Mouse (Mus musculus) midbrain, embryonic 10.5 days (tissue): Measurements from ENCODE around the gene Mroh8. TPM values are rescaled to one million over a fixed set of nuclear protein-coding genes. Genes with fewer than 3 reads are reported as not detected.

Source experiments
- DNase-seq: peaks from one replicate; pipeline ENCODE4 v3.0.0-alpha.2; 2017; ENCODE audit warnings: low spot score
- H3K27ac ChIP-seq: fragments of 300-500 bp; sonication (generic); replicated peaks from 2 replicates; pipeline ENCODE4 v1.5.1; 2016; ENCODE audit warnings: mild to moderate bottlenecking
- H3K27me3 ChIP-seq: fragments of 300-500 bp; sonication (generic); 2 replicates; pipeline ENCODE4 v1.6.1; 2016; ENCODE audit warnings: low read depth, mild to moderate bottlenecking; ENCODE audit not compliant: poor library complexity, severe bottlenecking
- H3K36me3 ChIP-seq: fragments of 300-500 bp; sonication (generic); 2 replicates; pipeline ENCODE4 v1.6.1; 2016; ENCODE audit warnings: mild to moderate bottlenecking, moderate library complexity
- H3K4me1 ChIP-seq: fragments of 300-500 bp; sonication (generic); 2 replicates; pipeline ENCODE4 v1.6.1; 2016
- H3K4me3 ChIP-seq: fragments of 300-500 bp; sonication (generic); 2 replicates; pipeline ENCODE4 v1.5.1; 2016; ENCODE audit warnings: mild to moderate bottlenecking, moderate library complexity
- H3K9me3 ChIP-seq: fragments of 300-500 bp; sonication (generic); replicated peaks from 2 replicates; pipeline ENCODE4 v1.6.1; 2016; ENCODE audit warnings: mild to moderate bottlenecking
- WGBS: fragments of 180-500 bp; shearing (Covaris S2); methylation state at CpG from one replicate; pipeline ENCODE4 v1.1.7; 2016; 5-methylcytosine and 5-hydroxymethylcytosine counted together
- polyA plus RNA-seq: library from polyadenylated mRNA; unstranded; fragments of >200 nt; fragmentation: Nextera tagmentation; extraction: Ambion mirVana; gene quantifications from 2 replicates; pipeline ENCODE4 v1.2.1, GENCODE M21; 2016

Gene Mroh8
- 0.73 and 0.86 TPM in 2 replicates for polyA plus RNA-seq

DNA sequence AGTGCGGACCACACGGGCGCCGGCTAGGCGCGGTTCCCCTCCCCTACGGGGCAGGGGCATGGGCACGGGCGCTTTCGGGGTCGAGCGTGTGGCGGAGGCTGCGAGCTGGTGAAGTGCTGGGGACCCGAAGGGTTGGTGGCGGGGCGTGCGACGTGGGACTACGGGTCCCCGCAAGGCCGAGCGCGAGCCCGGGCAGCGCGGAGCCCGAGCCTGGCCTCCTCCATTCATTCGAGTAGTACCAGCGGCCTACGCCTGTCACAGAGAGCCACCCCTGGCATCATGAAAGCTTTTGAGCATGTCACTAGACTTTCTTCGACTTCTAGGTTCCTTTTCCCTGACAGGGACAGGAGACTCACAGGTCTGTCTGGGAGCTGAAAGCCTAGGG lies at the start of gene Mroh8:
TSS of gene Mroh8 (minus strand) at position 134 of the 385 bp plus-strand sequence.
- Histone ChIP-seq H3K4me1 (peaks cover 27% of the 10 kb centered on the region), H3K27ac (peak within 1 kb of the TSS; percentile 99), H3K4me3 (peak within 1 kb of the TSS; percentile 99), H3K9me3 (no peaks in the 10 kb centered on the region), H3K36me3 (peaks cover 36% of the 10 kb centered on the region), H3K27me3 (no peaks in the 10 kb centered on the region)
- WGBS, result under 1% methylated on average over 32 of the region's 32 CpGs
- no peak for DNase-seq

DNA sequence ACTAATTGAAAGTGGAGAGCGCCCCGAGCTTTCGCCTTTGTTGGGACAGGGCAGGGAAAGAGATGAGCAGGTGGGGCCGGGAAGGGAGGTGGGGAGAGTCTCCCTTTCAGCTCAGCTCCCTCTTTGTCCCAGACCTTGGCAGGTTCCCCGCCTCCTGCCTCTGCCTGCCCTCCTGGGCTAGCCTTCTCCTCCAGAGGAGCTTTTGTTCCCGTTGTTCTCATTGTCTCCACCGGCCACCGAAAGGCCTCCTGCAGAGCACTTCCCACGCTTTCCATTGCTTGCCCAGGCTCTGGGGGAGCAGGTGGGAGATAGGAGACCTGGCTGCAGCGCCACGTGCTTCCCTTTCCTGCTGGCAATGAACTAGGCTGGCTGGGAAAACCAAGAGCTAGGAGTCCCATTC lies 49.2 kb upstream of the Mroh8 start:
- H3K9me3 ChIP-seq, result no peaks in the 10 kb centered on the region
- peak overlapping the region; percentile 25; the same call in 1 of the 2 replicates for H3K4me3 ChIP-seq
- peak overlapping the region; percentile 83 for H3K27ac ChIP-seq
- peak; percentile 75 for DNase-seq
- H3K4me1 ChIP-seq, result peaks cover 49% of the 10 kb centered on the region
- WGBS, result 10% methylated on average over 11 of the region's 11 CpGs
- peaks cover 47% of the 10 kb centered on the region for H3K36me3 ChIP-seq
- no peaks in the 10 kb centered on the region for H3K27me3 ChIP-seq

DNA sequence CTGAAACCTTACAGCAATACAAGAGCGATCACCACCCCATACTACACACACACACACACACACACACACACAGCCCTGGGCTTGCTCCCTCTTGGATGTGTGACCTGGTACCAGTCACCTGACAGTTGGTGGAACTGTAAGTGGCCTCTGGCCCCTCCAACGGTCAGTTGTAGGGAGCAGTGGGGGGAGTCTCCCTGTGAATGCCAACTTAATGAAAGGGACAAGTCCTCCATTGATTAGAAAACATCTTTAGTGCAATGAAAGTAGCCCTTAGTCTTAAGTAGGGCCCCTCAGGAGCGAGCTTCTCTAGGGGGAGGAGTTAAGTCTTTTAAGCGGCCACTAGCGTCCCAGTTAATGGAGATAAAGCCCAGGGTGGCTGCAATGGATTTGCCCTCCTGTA lies 48.8 kb upstream of the Mroh8 start:
- Histone ChIP-seq H3K4me3 (peak overlapping the region; percentile 25; the same call in 1 of the 2 replicates), H3K27ac (peak overlapping the region; percentile 83), H3K36me3 (peaks cover 52% of the 10 kb centered on the region), H3K9me3 (no peaks in the 10 kb centered on the region), H3K27me3 (no peaks in the 10 kb centered on the region), H3K4me1 (peaks cover 49% of the 10 kb centered on the region)
- DNase-seq, result peak; percentile 43
- 21% methylated on average over 5 of the region's 5 CpGs for WGBS

DNA sequence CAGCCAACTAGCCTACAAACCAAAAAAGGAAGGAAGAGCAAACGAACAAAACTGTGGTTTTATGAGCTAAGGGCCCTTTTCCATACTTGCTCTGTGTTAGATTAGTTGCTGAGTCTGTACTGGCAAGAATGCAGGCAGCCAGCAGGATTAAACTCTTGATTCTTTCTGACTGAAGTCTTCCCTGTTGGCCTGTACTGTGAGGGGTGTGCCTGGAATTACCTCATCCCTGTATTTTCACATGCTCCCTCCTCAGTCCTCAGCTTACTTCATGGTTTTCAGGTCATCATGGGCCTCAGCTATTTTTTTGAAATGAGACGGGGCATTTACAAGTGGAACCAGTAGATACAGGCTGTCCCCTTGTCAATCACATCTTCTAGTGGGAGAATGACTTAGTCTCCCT lies 45.9 kb upstream of the Mroh8 start:
- H3K27ac ChIP-seq, result no peak overlapping the region
- H3K4me1 ChIP-seq, result peaks cover 33% of the 10 kb centered on the region
- WGBS, result 90% methylated on average over 2 of the region's 2 CpGs
- no peak for DNase-seq
- H3K9me3 ChIP-seq, result no peaks in the 10 kb centered on the region
- H3K36me3 ChIP-seq, result peaks cover 81% of the 10 kb centered on the region
- no peaks in the 10 kb centered on the region for H3K27me3 ChIP-seq
- H3K4me3 ChIP-seq, result no peak overlapping the region

DNA sequence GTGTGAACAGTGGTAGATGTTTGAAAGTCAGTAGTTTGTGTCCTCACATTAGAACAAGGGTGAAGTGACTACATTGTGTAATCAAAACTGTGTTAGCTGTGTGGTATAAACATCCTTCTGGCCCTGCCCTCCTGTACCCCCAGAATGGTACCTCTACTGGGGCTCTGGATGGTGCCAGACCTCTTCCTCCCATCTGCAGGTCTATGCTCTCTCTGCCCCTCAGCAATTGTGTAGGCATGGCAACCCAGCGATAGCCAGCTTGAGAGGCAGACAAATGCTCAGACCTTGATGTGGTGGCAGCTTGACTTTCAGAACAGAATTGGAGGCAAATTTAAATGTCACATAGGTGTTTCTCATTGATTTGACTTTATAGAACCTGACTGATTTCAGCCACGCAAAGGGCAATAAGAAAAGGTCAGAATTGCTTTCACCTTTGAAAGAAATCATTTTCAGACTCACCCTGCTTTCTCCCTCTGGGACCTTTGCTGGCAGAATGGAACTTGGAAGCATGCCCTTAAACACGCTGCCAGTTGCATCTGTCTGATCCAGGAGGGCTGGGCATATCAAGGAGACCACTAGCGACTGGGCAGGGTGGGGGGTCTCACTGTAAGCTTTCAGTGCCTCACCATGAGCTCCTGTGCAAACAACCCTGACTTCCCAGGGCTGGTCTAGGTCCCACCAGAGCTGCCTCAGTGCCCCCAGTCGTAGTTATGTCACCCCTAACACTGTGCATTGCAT lies 42.8 kb upstream of the Mroh8 start:
- DNase-seq, result no peak
- WGBS, result 97% methylated on average over 5 of the region's 5 CpGs
- Histone ChIP-seq H3K27ac (no peak overlapping the region), H3K4me3 (no peak overlapping the region), H3K27me3 (no peaks in the 10 kb centered on the region), H3K4me1 (peaks cover 4% of the 10 kb centered on the region), H3K9me3 (no peaks in the 10 kb centered on the region), H3K36me3 (peaks cover 100% of the 10 kb centered on the region)

DNA sequence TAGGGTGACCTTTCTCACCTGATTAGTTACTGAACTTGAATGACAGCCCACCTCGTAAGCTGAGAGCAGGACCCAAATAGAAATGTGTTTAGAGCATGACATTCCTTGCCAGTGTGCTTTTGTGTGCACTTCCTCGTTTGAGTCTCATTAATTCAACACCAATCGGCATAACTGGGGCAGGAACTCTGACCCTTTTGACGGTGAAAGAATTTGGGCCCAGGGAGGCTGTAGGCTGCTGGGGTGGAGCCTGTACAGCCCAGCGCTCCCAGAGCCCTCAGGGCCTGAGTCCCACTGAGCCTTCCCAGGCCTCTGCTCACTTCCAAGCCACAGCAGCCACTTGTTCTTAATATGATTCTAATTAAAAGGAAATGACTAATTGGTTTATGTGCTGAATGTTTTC lies 41.5 kb upstream of the Mroh8 start:
- Histone ChIP-seq H3K36me3 (peaks cover 100% of the 10 kb centered on the region), H3K27ac (no peak overlapping the region), H3K4me3 (no peak overlapping the region), H3K27me3 (no peaks in the 10 kb centered on the region), H3K4me1 (peaks cover 2% of the 10 kb centered on the region; the same call in 1 of the 2 replicates), H3K9me3 (no peaks in the 10 kb centered on the region)
- DNase-seq, result no peak
- 46% methylated on average over 5 of the region's 5 CpGs for WGBS

DNA sequence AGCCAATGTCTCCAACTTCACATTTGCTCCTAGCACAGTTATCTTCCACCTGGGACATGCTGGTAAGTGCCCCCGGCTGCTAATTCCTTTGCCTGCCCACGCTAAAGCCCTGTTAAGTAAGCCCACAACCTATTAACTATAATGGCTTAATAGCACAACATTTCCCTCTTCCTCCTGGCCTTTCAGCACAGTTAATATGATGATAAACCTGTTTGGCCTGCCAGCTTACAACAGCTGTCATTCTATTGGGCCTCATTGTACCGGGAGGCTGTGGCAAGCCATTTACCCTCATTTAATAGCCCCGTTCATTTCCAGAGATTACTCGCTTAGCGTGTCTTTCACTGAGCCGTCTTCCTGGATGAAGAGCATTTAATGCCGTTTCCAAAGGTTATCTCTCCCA lies 40.8 kb upstream of the Mroh8 start:
- no peak overlapping the region for H3K27ac ChIP-seq

DNA sequence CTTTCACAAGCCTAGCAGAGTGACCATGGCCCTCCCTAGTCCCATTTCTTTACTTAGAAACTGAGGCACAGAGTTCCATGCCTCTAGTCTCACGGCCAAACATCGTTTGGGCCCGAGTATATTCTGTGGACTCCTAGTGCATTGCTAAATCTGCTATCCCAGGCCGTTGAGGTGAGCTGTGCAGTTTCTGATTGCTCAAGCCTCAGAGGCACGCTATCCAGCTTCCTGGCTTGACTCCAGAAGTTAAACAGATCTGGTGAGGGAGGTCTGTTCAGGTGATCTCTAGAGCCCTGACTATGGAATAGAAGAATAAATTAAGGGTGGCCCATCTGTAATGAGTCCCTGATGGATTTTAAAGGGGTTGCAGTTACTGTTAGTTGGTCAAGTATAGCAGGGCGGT lies 37.9 kb upstream of the Mroh8 start:
- Histone ChIP-seq H3K4me1 (peaks cover 7% of the 10 kb centered on the region; the same call in 1 of the 2 replicates), H3K4me3 (no peak overlapping the region), H3K27me3 (no peaks in the 10 kb centered on the region), H3K27ac (no peak overlapping the region), H3K9me3 (no peaks in the 10 kb centered on the region), H3K36me3 (peaks cover 100% of the 10 kb centered on the region)
- WGBS, result 98% methylated on average over 6 of the region's 6 CpGs
- no peak for DNase-seq

More for the DNA sequence above, 40.8 kb upstream of the Mroh8 start:
- 90% methylated on average over 8 of the region's 8 CpGs for WGBS
- DNase-seq, result no peak
- Histone ChIP-seq H3K4me3 (no peak overlapping the region), H3K27me3 (no peaks in the 10 kb centered on the region), H3K4me1 (peaks cover 2% of the 10 kb centered on the region; the same call in 1 of the 2 replicates), H3K9me3 (no peaks in the 10 kb centered on the region), H3K36me3 (peaks cover 100% of the 10 kb centered on the region)

DNA sequence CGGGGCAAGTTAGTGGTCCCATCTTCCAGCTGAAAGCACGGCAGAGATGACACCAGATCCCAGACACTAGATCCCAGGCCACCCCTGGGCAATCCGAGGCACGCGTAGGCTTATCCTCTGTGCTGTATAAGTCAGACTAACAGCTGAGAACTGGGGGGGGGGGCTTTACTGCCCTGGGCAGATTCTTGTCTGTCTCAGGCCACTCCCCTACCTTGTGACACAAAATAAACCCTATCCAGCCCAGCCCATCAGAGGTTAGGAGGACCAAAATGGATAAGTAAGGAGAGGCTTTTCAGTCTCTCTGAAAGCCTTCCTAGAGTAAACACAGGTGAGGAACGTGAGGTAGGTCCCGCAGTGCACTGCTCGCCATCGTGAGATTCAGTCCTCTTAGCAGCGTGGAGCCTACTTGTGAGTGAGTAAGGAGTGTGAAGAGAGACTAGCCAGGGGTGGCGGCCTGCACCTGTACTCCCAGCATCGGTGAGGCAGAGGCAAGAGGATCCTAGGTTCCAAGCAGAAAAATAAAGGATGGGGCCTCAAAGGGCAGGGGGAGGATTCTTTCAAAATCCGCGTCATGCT lies 37.1 kb upstream of the Mroh8 start:
- Histone ChIP-seq H3K36me3 (peaks cover 100% of the 10 kb centered on the region), H3K27ac (no peak overlapping the region), H3K9me3 (no peaks in the 10 kb centered on the region), H3K4me1 (peaks cover 7% of the 10 kb centered on the region; the same call in 1 of the 2 replicates), H3K27me3 (no peaks in the 10 kb centered on the region), H3K4me3 (no peak overlapping the region)
- WGBS, result 89% methylated on average over 14 of the region's 14 CpGs
- no peak for DNase-seq

DNA sequence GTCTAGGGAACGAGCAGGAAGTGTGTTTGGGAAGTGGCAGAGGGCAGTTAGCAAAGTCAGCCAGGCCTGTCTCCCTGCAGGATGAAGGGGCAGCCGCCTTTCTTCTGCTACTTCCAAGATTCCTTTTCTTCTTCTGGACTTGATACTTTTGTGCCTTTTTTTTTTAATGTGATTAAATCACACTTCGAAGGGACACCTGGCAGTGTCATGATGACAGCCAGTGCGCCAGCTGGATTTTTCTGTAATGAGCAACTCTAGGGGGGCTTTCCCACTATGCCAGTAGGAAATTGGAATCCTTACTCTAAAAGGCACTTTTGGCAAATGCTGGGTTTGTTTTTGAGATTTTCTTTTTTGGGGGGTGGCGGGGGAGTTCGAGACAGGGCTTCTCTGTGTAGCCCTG lies 36.1 kb upstream of the Mroh8 start:
- H3K4me1 ChIP-seq, result 0 out of 2 replicates have a peak, but pooled peaks cover 5% of the 10 kb centered on the region
- no peaks in the 10 kb centered on the region for H3K9me3 ChIP-seq
- no peak overlapping the region for H3K27ac ChIP-seq
- 94% methylated on average over 6 of the region's 6 CpGs for WGBS
- no peak overlapping the region for H3K4me3 ChIP-seq
- DNase-seq, result no peak
- peaks cover 100% of the 10 kb centered on the region for H3K36me3 ChIP-seq
- H3K27me3 ChIP-seq, result no peaks in the 10 kb centered on the region

DNA sequence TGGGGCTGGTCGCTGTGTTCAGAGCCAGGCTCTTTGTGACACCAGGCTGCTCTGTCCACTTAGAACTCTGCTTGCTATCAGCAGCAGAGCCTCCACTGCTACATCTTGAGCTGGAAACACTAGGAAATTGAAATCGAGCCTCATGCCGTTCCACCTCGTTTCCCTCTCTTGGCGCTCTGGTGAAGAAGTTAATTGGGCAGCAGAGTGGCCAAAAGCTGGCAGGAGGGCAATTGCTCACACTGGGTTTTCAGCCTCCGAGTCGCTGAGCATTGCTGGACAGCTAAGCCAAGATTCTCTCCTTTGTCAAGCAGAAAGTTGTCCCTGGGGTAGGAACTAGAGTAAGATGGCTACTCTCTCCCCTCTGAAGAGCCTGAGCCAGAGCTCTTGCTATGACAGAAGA lies 35.0 kb upstream of the Mroh8 start:
- no peak for DNase-seq
- H3K9me3 ChIP-seq, result no peaks in the 10 kb centered on the region
- H3K4me3 ChIP-seq, result no peak overlapping the region
- 77% methylated on average over 7 of the region's 7 CpGs for WGBS
- H3K4me1 ChIP-seq, result 0 out of 2 replicates have a peak, but pooled peaks cover 5% of the 10 kb centered on the region
- H3K27me3 ChIP-seq, result no peaks in the 10 kb centered on the region
- peaks cover 100% of the 10 kb centered on the region for H3K36me3 ChIP-seq
- H3K27ac ChIP-seq, result no peak overlapping the region

DNA sequence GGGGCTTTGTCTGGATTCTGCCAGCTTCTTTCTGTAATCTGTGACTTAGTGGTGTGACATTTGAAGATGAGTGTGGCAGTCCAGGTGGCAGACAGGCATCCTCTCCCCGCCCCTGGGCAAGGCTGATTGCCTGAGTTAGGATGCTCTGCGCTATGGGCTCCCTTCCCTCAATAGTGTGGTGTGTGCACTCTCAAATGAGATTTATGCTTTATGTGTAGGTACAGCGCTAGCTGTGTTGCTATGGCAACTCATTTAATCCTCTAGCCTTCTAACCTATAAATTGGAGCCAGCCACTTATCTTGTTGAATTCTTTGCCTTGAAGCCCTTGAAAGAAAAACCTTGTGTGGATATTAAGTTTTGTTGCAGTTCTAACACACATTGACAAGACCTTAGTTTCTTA lies 34.4 kb upstream of the Mroh8 start:
- no peak for DNase-seq
- H3K4me1 ChIP-seq, result 0 out of 2 replicates have a peak, but pooled peaks cover 5% of the 10 kb centered on the region
- H3K4me3 ChIP-seq, result no peak overlapping the region
- no peak overlapping the region for H3K27ac ChIP-seq
- 88% methylated on average over 3 of the region's 3 CpGs for WGBS
- H3K9me3 ChIP-seq, result no peaks in the 10 kb centered on the region
- peaks cover 100% of the 10 kb centered on the region for H3K36me3 ChIP-seq
- H3K27me3 ChIP-seq, result no peaks in the 10 kb centered on the region

DNA sequence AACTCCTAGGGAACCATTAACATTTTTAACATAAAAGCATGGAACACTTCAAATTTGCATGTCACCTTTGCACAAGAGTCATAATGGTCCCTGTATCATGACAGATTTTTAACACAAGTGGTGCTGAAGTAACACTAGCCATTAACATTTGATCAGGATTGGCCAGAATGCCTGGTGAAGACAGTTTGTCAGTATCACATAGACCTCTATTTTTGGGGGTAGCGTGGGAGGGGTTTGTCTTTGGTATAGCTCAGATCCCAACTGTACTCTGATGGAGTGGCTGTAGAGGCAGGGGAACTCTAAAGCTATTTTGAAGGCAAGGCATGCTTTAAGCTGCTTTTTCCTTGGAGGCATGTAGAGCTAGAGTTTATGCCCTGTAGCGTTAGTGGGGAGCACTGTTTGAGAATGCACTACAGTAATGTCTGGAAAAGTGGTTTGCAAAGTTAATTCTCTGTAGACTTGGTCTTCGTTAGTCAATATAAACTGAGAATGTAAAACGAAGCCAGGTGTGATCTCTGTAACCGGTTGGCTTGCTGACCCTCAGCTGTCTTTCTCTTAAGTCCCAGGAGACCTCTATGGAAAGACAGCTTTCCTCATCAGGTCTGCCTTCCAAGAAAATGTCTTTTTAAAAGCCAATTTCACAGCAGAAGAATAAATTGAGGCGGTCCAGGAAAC lies 31.8 kb upstream of the Mroh8 start:
- WGBS, result 94% methylated on average over 6 of the region's 6 CpGs
- no peaks in the 10 kb centered on the region for H3K27me3 ChIP-seq
- H3K9me3 ChIP-seq, result no peaks in the 10 kb centered on the region
- no peak overlapping the region for H3K27ac ChIP-seq
- DNase-seq, result no peak
- 0 out of 2 replicates have a peak, but pooled peaks cover 5% of the 10 kb centered on the region for H3K4me1 ChIP-seq
- no peak overlapping the region for H3K4me3 ChIP-seq
- peaks cover 100% of the 10 kb centered on the region for H3K36me3 ChIP-seq
